Mouse (Mus musculus): ENCODE data around the gene Col6a3. TPM values are rescaled to one million over a fixed set of nuclear protein-coding genes. Genes with fewer than 3 reads are reported as not detected.

Col6a3 gene
- polyA plus RNA-seq, 1 experiment from 2014 or later: 1.8 TPM

Other genes with a start within 250 kb of the Col6a3 start
- 189 and 196 TPM in 2 replicates for gene Cops8, start 241.0 kb downstream of the Col6a3 start, polyA plus RNA-seq (2016; fragmentation: Nextera tagmentation; extraction: Ambion mirVana)
- 0.06 and 0.17 TPM in 2 replicates for gene Mlph, start 71.1 kb upstream of the Col6a3 start, polyA plus RNA-seq (2016; fragmentation: Nextera tagmentation; extraction: Ambion mirVana)
- gene Prlh, start 109.1 kb upstream of the Col6a3 start, polyA plus RNA-seq (2016; fragmentation: Nextera tagmentation; extraction: Ambion mirVana): not detected in 2 replicates
- 0.10 and 0.22 TPM in 2 replicates for gene Rab17, start 125.7 kb upstream of the Col6a3 start, polyA plus RNA-seq (2016; fragmentation: Nextera tagmentation; extraction: Ambion mirVana)
- 25.1 and 26.4 TPM in 2 replicates for gene Lrrfip1, start 154.8 kb upstream of the Col6a3 start, polyA plus RNA-seq (2016; fragmentation: Nextera tagmentation; extraction: Ambion mirVana)